Mouse (Mus musculus) kidney, adult 11 months (tissue): Measurements from ENCODE around the gene Aco2.

Source experiments
- DNase-seq: peaks from one replicate; pipeline ENCODE4 v3.0.0; 2022

The Aco2 gene

DNA sequence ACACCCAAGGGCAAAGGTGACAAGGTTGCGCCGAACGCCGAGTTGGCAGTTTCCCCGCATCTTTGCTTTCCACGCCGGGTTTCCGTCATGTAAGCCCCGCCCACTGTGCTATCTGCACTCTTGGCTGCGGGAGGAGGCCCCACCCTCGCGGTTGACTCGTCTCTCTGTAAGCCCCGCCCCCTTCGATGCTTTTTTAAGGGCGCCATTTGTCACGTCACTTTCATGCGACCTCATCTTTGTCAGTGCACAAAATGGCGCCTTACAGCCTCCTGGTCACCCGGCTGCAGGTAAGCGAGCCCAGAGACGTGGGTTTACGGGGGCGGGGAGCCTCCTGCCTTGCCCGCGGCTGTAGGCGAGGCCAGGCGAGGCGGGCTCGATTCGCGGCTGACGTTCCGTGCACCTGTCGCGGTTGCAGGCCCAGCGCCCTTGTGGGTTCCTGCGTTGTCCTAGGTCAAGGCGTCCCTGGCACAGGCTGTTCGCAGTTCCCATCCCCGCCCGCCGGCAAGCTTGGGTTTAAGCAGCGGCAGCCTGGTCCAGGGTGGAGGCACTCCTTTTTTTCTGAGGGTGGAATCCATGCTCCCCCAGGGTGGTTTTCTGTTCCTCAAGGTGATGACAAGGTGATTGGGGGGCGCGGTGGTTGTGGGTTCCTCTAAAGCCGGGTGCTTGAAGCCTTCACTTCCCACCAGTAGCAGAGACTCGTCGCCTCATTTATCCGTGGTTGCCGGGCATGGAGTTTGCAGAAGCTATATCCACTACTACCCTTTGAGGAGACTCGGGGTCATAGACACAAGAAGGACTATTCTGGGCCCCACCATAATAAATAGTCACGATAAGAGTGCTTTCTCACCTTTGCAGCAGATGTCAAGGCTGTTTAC is at the start of gene Aco2:
Gene Aco2, plus strand, starts transcription at position 48 of the 875 bp plus-strand sequence.
- DNase-seq = peak; percentile 99

DNA sequence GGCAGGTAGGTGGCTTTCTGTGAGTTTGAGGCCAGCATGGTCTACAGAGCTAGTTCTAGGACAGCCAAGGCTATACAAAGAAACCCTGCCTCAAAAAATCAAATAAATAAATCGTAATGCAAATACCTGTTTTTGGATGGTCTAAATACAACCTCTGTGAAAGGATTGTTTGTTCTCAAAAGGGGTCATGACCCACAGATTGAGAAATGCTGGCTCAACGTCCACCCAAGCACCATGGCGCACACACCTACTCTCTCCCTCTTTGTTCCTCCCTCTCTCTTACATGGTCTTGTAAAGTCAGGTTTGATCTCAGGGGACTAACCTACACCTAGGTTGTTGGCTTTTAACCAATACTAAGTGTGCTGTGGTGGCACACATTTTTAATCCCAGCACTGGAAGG is 49.5 kb upstream of the Aco2 start:
- DNase-seq = no peak

DNA sequence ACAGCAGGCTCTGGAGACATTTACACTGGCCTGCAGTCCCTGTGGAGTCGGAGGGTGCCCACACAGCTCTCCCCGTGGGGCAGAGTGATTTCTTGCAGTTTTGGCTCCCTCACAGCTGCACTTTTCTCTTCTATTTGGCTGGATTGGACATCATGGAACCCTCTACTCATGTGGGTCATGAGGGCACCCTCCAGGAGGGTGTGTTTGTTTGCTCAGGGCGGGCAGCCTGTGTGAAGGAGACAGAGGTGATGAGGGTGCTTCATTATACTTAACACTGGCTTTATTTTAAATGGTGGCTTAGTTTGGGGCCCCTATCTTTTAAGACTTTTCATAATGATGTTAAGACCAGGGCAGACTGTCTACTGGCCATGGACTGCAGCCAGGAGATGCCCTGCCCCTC is 47.3 kb upstream of the Aco2 start:
- no peak for DNase-seq

DNA sequence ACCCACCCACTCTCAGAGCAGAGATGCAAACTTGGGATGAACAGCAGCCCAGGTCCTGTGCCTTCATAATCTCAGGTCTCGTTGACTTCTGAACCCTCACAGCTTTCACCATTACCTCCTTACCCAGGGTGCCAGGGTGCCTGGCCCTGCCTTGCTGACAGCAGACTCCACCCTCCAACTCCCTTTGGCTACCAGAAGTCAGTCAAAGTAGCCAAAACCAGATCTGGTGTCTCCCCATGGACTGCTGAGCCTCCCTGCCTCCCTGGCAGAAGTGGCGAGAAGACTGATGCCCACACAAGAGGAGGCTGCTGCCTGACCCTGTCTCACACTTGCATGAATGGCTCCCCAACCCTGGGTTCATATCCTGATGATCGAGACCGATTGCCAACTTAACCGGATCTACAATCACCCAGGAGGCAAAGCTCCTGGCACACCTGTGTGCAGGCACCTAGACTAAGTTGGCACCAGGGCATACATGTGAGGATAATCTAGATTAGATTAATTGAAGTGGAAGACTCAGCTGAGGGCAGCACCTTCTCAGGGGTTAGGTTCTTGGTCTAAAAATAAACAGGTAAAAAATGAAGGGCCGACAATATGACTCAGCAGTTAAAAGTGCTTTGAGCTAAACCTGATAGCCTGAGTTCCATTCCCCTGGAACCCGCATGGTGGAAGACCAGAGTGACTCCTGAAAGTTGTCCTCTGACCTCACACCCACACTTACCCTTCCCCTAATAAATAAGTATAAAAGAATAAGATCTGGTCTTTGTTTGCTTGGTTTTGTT is 43.5 kb upstream of the Aco2 start:
- DNase-seq = no peak

DNA sequence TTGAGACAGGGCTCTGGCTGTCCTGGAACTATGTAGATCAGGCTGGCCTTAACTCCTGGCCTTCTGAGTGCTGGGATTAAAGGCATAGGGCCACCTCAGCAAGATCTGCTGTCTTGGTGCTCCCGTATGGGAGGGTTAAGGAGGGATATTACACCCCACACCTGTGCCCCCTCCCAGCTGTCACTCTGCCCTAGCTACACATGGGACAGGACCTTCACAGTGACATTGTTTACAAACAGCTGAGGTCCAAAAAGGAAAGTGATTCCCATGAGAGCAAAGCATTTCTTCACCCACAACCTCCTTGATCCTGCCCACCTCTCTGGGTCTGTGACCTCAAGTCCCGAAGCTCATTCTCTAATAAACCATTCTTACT is 42.9 kb upstream of the Aco2 start:
- no peak for DNase-seq

DNA sequence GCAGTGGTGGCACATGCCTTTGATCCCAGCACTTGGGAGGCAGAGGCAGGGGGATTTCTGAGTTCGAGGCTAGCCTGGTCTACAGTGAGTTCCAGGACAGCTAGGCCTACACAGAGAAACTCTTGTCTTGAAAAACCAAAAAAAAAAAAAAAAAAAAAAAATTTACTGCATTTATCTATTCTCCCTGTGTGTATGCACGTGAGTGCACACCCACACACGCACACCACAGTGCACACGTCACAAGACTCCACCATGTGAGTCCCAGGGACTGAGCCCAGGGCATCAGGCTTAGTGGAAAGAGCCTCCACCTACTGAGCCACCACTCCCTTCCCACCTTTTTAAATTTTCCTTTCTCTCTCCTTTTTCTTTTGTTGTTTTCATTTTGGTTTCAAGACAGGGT is 41.6 kb upstream of the Aco2 start:
- no peak for DNase-seq

DNA sequence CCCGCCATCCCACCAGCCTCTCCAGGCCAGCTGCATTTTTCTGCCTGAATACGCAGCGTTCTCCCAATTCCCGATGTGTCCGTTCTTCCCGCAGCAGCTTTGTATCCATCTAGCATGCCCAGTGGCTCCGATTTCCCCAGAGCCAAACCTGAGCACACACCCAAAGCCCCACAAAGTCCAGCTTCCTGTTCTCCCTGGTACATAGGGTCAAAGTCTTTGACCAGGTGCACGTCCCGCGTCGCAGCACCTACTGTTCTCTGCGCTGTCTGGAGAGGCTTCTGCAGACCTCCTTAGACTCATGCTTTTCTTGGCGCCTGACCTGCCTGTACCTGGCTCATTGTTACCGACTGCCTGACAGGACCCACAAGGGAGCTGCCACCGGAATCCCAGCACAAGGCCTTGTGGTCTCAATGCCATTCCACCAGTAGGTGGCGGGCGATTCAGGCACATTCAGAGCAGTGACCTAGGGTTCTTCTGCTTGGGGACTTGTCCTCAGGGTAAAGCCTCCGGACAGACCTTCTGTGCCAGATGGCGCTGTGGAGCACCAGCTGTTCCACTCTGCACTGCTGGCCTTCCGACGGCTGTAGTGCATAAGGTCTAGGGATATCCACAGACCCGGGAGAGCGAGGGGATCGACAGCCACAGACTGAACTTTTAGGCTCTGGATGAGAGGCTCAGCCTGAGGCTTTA is 40.8 kb upstream of the Aco2 start:
- DNase-seq = peak; percentile 93

DNA sequence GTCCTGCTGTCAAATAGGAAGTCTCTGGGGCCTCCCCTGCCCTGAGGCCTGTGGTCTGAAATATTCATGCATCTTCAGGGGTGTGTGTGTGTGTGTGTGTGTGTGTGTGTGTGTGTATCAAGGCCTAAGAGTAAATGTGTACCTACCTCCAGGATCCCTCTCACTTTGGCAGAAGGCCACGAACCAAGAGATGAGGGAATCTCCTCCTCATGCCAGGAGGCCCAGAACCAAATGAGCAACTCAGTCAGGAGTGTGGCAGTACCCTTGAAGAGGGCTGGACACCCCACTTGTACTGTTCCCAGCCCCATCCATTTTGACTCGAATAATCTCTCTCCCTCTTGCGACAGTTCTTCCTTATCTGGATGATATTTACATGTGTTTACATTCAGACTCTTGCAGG is 39.9 kb upstream of the Aco2 start:
- DNase-seq = peak; percentile 61

DNA sequence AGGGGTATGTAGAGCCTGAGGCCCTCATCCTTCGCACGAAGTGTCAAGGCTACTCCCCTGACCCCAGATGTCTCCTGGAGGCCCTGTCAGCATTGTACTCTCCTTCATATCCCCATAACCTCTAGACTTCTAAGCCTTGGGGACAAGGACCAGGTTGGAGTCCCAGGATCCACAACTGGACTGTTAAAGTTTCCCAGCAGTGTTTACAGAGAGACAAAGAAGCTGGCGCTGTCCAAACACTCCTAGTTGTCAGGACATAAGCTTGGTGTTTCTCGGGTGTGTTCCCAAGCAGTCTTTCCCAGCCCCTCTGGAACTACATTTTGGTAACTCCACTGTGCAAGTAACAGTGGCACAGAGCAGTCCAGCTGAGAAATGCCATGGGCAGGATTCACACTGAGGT is 38.6 kb upstream of the Aco2 start:
- no peak for DNase-seq

DNA sequence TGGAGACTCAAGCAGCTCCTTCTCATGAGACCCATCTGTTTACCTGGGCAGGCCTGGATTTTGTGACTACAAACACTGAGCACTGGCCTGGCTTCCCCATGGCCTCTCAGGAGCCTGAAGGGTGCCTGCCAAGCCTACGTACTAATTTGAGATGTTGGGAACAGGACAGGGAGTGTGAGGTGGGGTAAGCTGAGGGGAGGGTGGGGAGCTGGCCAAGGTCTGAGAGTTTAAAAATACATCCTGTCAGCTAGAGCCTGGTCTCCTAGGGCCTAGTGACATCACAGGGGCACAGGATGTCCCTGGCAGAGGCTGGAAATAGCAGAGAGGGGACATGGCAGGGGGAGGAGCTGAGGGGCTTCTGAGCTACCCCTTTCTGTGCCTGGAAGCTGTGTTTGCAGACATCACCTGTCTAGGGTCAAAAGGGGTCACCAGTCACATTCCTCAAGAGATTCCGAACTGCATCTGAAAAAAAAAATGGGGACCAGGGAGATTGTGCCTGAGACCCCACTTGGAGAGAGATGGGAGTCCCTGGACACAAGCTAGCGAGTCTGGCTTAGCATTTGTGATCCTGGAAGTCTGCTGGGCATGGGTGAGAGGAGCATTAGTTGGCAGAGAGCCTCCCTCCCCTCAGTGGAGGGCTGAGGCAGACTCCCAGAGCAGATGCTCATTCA is 37.8 kb upstream of the Aco2 start:
- peak; percentile 21 for DNase-seq

DNA sequence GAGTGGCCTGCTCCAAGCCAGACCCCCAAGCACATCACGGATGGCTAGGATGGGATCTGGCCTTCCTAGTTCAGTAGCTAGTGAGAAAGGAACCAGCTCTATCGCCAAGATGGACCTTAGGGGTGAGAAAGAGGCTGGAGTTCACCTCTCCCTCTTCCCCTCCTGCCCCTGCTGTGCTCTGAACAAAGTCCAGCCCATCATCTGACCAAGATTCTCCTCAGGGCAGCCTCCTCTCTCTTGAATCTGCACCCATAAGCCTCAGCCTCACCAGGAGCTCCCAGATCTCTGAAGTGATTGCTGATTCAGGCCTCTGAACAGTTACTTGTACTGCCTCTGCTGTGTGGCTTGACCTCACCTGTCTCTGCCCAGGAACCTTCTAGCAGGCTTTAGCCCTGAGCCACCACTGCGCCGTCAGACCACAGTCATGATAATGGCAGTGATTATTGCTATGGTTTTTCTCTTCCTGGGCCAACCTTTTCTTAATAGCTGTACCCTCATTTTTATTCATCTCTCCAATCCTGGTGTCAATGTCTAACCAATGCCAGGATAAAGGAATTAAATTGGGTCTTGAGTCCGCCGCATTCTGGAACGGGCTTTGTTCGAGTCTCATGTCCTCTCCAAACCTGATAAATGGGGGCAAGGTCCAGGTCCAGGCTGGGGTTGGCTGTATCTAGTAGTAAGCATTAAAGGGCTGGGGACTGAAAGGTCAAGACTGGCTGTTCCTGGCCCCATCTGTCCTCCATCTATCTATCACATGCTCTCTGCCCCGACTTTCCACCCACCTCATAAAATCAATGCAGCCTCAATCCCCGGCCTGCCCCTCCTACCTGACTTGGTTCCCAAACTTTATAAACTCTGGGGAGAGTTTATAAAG is 36.9 kb upstream of the Aco2 start:
- peak; percentile 81 for DNase-seq

DNA sequence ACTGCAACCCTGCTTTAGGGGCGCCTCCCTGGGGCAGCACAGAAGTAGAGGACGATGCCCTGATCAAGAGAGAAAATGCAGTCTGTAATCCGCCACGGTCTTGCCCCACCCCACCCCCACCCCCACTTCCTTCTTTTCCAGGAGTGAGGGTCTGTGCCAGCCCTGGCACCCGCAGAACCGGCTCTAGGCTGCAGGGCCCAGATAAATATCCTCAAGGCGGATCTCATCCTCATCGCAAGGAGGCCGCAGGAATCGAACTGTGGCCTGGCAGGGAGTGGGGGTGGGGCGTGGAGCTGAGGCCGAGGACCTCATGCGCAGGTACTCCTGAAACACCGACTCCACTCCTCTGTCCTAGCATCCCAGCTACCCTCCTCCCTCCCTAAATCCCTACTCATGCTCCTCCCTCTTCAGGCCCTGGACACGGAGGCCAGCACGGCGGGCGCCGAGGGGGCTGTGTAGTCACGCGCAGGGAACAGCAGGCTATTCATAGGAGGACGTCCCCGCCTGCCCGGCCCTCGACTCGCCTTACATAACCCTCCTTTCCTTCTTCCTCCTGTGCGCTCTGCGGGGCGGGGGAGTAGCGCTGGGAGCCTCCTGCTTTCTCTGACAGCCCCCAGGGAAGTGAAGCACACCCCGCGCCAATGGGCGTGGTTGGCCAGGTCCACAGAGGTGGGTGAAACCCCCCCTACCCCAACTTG is 35.8 kb upstream of the Aco2 start:
- DNase-seq = peak; percentile 98

DNA sequence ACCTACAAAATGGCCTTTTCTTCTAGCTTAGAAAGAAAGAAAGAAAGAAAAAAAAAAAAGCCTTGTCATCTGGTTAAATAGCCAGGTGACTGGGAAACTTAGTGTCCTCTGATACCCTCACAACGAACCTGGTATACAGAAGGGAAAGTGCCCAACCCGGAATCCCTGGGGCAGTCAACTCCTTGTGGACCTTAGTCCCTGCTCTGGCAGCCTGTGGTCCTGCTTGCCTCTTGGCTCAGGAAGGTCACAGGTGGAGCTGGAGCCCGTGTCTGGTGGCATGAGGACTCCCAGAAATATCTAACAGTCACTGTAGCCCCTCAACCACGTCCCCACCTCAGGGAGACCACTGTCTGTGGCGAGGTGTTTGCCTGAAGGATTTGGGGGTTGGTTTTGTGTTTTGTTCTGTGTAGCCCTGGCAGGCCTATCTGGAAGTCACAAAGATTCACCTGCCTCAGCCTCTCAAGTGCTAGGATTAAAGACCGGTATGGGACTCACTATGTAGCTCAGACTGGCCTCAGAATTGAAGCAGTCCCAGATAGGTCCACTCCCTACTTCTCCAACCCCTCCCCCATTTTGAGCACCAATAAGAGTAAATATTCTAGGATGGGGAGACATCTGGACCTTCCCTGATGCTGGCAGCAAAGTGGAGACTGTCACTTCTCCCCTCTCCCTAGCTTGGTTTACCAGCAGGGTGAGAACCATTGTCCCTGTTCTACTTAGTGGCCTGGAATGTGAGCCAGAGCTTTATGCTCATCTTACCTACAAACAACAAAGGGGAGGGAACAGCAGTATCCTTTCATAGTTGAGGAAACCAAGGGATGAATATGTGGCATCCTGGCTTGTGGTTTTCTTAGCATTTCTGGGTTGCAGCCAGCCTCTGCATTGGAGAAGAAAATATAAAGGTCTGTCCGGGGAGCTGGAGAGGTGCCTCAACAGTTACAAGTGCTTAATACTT is 34.9 kb upstream of the Aco2 start:
- peak; percentile 75 for DNase-seq

DNA sequence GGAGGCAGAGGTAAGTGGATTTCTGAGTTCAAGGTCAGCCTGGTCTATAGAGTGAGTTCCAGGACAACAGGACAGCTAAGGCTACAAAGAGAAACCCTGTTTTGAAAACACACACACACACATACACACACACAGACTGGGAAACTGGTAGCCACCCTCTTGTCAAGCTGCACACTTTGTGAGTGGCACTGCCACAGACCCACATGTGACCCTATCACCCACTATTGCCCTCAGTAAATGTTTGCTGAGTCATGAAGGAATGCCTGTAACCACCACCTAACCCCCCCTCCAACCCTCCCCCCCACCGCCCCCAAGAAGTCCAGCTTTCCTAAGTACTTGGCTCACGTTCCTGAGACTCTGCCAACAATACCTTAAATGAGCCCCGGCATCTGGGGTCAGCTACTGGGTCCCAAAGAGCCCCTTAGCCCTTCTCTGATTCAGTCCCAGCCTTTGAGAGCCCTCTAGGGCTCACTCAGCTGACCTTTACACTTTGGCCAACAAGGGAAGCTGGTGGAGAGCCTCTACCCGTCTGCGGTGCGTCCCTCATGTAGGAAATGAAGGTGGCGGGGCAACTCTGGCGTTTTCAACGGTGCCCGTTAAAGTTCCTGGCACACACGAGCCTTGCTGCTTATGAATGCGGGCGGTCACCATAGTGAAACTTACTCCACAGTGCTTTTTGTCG is 33.4 kb upstream of the Aco2 start:
- DNase-seq = peak; percentile 76

DNA sequence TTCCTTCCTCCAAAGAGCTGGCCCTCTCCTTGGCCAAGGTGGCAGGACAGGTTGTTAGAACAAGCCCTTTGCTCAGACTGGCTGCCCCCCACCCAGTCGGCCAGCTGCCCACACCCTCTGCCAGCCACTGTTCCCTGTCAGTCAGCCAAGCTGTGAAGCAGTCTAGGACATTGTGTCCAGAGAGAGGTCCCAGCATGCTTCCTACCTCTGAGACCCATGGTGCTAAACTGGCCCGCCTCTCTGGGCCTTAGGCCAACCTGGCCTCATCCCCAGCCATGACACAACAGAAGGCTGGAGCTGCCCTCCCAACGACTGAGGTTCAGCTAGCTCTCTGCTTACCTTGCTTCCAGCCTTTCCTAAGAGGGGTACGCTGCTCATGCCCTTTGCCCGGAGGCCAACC is 32.5 kb upstream of the Aco2 start:
- DNase-seq = peak; percentile 98

DNA sequence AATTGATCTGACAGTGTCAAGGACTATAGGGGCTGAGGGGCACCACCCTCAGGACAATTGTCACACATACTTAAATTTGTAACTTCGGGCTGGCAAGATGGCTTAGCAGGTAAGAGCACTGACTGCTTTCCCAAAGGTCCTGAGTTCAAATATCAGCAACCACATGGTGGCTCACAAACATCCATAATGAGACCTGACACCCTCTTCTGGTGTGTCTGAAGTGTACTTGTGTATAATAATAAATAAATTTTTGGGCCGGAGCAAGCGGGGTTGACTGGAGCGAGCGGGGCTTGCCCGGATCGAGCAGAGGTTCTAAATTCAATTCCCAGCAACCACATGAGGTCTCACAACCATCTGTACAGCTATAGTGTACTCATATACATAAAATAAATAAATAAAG is 31.8 kb upstream of the Aco2 start:
- DNase-seq = no peak

DNA sequence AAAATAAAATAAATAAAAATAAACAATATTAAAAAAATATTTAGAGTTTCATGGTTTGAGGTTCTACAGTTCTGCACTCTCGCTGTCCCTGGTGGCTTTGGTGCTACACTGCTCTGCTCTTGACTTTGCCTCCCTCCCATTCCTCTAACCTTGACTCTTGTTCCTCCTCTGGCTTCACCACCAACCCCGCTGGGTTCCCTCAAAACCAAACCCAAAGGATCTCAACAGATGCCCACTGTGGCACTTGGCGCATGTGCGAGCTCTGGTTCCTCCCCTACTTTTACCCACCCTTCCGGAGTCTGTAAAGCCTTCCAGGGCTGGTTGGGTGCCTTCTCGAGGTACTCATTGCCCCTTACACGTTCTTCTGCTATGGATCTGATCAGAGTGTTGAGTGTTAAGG is 29.8 kb upstream of the Aco2 start:
- no peak for DNase-seq

DNA sequence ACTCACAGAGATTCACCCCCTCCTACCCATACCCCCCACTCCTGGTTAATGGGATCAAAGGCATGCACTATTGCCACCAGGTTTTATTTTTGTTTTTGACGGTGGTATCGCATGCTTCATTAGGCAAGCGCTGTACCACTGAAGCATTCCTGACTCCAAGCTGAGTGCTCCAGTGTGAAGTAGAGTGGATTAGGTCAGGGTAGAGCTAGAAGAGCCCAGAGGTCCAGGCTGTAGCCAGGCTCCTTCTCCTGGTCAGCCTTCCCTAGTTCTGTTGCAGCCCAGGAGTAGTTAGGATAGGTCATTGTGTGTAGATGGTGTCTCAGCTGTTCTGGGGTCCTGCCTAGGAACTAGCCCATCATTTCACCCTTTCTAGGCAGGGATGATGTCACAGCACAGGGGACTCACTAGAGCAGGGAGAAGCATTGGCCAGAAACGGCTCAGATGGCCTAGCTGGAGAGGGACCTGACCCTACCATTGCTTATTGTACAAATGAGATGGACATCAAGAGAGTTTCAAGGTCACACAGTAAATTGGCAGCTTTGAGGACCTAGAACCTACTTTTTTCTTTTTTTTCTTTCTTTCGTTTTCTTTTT is 27.0 kb upstream of the Aco2 start:
- no peak for DNase-seq

DNA sequence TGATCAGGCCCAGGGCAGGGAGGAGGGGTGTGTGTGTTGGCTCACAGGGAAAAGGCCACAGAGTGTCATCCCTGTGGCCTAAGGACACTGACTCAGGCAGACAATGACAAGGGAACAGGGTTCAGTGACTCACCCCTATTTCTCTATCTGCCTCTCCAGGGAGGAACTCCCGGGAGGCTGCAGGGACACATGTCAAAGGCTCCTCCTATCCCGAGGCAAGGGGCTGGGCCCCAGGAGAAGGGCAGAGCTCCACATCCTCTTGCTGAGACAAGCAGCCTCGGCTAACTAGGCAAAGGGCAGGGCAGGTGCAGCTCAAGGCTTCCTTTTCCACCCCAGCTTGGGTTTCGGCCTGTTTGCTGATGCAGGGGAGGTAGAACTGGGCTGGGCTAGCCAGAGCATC is 26.4 kb upstream of the Aco2 start:
- peak; percentile 88 for DNase-seq
